Mouse (Mus musculus) megakaryocyte, embryonic 14.5 days (primary cell): Measurements from ENCODE around the gene Flt1.

ENCODE experiments used
- FLI1 ChIP-seq: IDR thresholded peaks from 2 replicates; pipeline ENCODE4 v1.6.1; 2012; ENCODE audit warnings: low read length, inconsistent platforms, mixed read lengths
- GATA1 ChIP-seq: IDR thresholded peaks from 3 replicates; pipeline ENCODE4 v1.6.1; 2012; ENCODE audit warnings: mixed read lengths, low read length, inconsistent platforms, borderline replicate concordance

DNA sequence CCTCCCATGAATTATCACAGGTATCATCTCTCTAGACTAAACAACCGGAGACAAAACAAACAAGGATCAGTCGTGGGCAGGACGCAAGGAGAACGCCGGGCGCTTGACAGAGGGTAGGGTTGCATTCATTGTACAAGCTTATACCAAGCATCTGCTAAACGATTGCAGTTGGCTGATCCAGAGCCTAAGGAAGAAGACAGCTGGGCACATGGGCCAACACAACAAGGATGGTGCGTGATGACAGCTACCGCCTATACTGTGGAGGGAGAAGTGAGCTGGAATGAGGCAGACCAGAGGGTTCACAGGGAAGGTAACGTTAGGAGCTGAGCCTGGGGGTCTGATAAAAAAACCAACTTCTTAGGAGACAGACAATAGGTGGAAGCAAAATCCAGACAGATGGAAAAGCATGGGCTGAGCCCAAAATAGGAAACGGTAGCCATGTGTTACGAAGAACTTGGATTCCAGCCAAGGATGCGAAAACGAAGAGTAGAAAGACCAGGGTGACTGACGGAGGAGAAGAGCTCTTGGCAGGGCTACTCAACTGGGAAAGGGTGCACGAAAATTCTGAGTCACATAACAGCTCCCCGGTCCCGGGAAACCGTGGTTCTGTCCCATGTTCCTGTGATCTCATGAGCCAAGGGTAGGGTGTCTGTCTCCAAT is 53.9 kb downstream of the Flt1 start:
- TF ChIP-seq GATA1 (no peak), FLI1 (no peak)
